Mouse (Mus musculus): ENCODE measurements around the gene Dus2. TPM values are rescaled to one million over a fixed set of nuclear protein-coding genes. Genes with fewer than 3 reads are reported as not detected.

Gene Dus2
- polyA plus RNA-seq (2015; fragmentation: Nextera tagmentation; extraction: Ambion mirVana): 7.6 and 8.3 TPM in 2 replicates

- no peaks in the 10 kb centered on the region for H3K27me3 ChIP-seq (replicated peaks; ENCODE audit: control insufficient read depth, insufficient read depth, low read length)
- no peak within 1 kb of the TSS; the same call in 1 of the 2 replicates for H3K27ac ChIP-seq (ENCODE audit: low read depth, low read length)
- H3K4me1 ChIP-seq (replicated peaks; ENCODE audit: control insufficient read depth, insufficient read depth, low read length): no peaks in the 10 kb centered on the region
- no peak within 1 kb of the TSS for H3K4me3 ChIP-seq (ENCODE audit: low read depth, low read length)
- H3K36me3 ChIP-seq (ENCODE audit: control insufficient read depth, insufficient read depth): no peaks in the 10 kb centered on the region
- TF ChIP-seq CTCF (IDR thresholded peaks at IDR 0.05; ENCODE audit: low read depth): peak; percentile 95
- H3K9me3 ChIP-seq (ENCODE audit: control insufficient read depth): no peaks in the 10 kb centered on the region
- H3K9ac ChIP-seq (ENCODE audit: low read depth, low read length): no peak within 1 kb of the TSS; the same call in 1 of the 2 replicates
- H3K4me2 ChIP-seq (replicated peaks; ENCODE audit: low read depth): peak within 1 kb of the TSS; percentile 14
- peak; percentile 77 for ATAC-seq
- 7% methylated on average over 15 of the region's 15 CpGs for WGBS
These were observed at the start of gene Dus2 for GRCm38 (mm10) chr8:105990856-105991387. Gene Dus2 (plus strand): TSS chr8:105991337.

- no peak overlapping the region for H3K4me3 ChIP-seq (ENCODE audit: low read depth, low read length)
- H3K36me3 ChIP-seq (ENCODE audit: control insufficient read depth, insufficient read depth): peaks cover 23% of the 10 kb centered on the region
- no peak for ATAC-seq
- no peak overlapping the region for H3K4me2 ChIP-seq (replicated peaks; ENCODE audit: low read depth)
- no peaks in the 10 kb centered on the region for H3K27me3 ChIP-seq (replicated peaks; ENCODE audit: control insufficient read depth, insufficient read depth, low read length)
- H3K9ac ChIP-seq (ENCODE audit: low read depth, low read length): no peak overlapping the region
- no peaks in the 10 kb centered on the region for H3K4me1 ChIP-seq (replicated peaks; ENCODE audit: control insufficient read depth, insufficient read depth, low read length)
- 94% methylated on average over 11 of the region's 11 CpGs for WGBS
- no peak overlapping the region for H3K27ac ChIP-seq (ENCODE audit: low read depth, low read length)
- TF ChIP-seq CTCF (IDR thresholded peaks at IDR 0.05; ENCODE audit: low read depth): no peak
- H3K9me3 ChIP-seq (ENCODE audit: control insufficient read depth): no peaks in the 10 kb centered on the region
These were observed 49.1 kb upstream of the Dus2 start for GRCm38 (mm10) chr8:105942026-105942425.

GRCm38 (mm10) chr8:105942542-105942941, 48.6 kb upstream of the Dus2 start:
- TF ChIP-seq CTCF (IDR thresholded peaks at IDR 0.05; ENCODE audit: low read depth): no peak
- H3K9me3 ChIP-seq (ENCODE audit: control insufficient read depth): no peaks in the 10 kb centered on the region
- no peak overlapping the region for H3K9ac ChIP-seq (ENCODE audit: low read depth, low read length)
- no peak overlapping the region for H3K4me3 ChIP-seq (ENCODE audit: low read depth, low read length)
- no peaks in the 10 kb centered on the region for H3K27me3 ChIP-seq (replicated peaks; ENCODE audit: control insufficient read depth, insufficient read depth, low read length)
- no peak overlapping the region for H3K27ac ChIP-seq (ENCODE audit: low read depth, low read length)
- H3K4me1 ChIP-seq (replicated peaks; ENCODE audit: control insufficient read depth, insufficient read depth, low read length): no peaks in the 10 kb centered on the region
- peaks cover 28% of the 10 kb centered on the region for H3K36me3 ChIP-seq (ENCODE audit: control insufficient read depth, insufficient read depth)
- ATAC-seq: no peak
- 82% methylated on average over 5 of the region's 5 CpGs for WGBS
- no peak overlapping the region for H3K4me2 ChIP-seq (replicated peaks; ENCODE audit: low read depth)

- WGBS: 81% methylated on average over 8 of the region's 8 CpGs
- Histone ChIP-seq H3K4me2 (replicated peaks; ENCODE audit: low read depth) (no peak within 1 kb of the TSS), H3K4me3 (ENCODE audit: low read depth, low read length) (no peak within 1 kb of the TSS), H3K4me1 (replicated peaks; ENCODE audit: control insufficient read depth, insufficient read depth, low read length) (no peaks in the 10 kb centered on the region), H3K36me3 (ENCODE audit: control insufficient read depth, insufficient read depth) (peaks cover 36% of the 10 kb centered on the region), H3K9me3 (ENCODE audit: control insufficient read depth) (no peaks in the 10 kb centered on the region), H3K9ac (ENCODE audit: low read depth, low read length) (no peak within 1 kb of the TSS), H3K27me3 (replicated peaks; ENCODE audit: control insufficient read depth, insufficient read depth, low read length) (no peaks in the 10 kb centered on the region), H3K27ac (ENCODE audit: low read depth, low read length) (no peak within 1 kb of the TSS)
- no peak for ATAC-seq
- TF ChIP-seq CTCF (IDR thresholded peaks at IDR 0.05; ENCODE audit: low read depth): no peak
These were observed 47.8 kb upstream of the Dus2 start, which contains the start of gene Lcat for GRCm38 (mm10) chr8:105943321-105943739. Gene Lcat (minus strand): TSS chr8:105943382.

GRCm38 (mm10) chr8:105949350-105949749, 41.8 kb upstream of the Dus2 start:
- no peaks in the 10 kb centered on the region for H3K27me3 ChIP-seq (replicated peaks; ENCODE audit: control insufficient read depth, insufficient read depth, low read length)
- no peaks in the 10 kb centered on the region for H3K4me1 ChIP-seq (replicated peaks; ENCODE audit: control insufficient read depth, insufficient read depth, low read length)
- peaks cover 50% of the 10 kb centered on the region for H3K36me3 ChIP-seq (ENCODE audit: control insufficient read depth, insufficient read depth)
- WGBS: 59% methylated on average over 10 of the region's 10 CpGs
- ATAC-seq: no peak
- H3K4me2 ChIP-seq (replicated peaks; ENCODE audit: low read depth): no peak overlapping the region
- H3K4me3 ChIP-seq (ENCODE audit: low read depth, low read length): no peak overlapping the region
- H3K27ac ChIP-seq (ENCODE audit: low read depth, low read length): no peak overlapping the region
- H3K9me3 ChIP-seq (ENCODE audit: control insufficient read depth): no peaks in the 10 kb centered on the region
- H3K9ac ChIP-seq (ENCODE audit: low read depth, low read length): no peak overlapping the region
- no peak for TF ChIP-seq CTCF (IDR thresholded peaks at IDR 0.05; ENCODE audit: low read depth)

- Histone ChIP-seq H3K9me3 (ENCODE audit: control insufficient read depth) (no peaks in the 10 kb centered on the region), H3K36me3 (ENCODE audit: control insufficient read depth, insufficient read depth) (peaks cover 49% of the 10 kb centered on the region), H3K4me3 (ENCODE audit: low read depth, low read length) (no peak overlapping the region), H3K4me2 (replicated peaks; ENCODE audit: low read depth) (no peak overlapping the region), H3K27me3 (replicated peaks; ENCODE audit: control insufficient read depth, insufficient read depth, low read length) (no peaks in the 10 kb centered on the region), H3K4me1 (replicated peaks; ENCODE audit: control insufficient read depth, insufficient read depth, low read length) (no peaks in the 10 kb centered on the region), H3K9ac (ENCODE audit: low read depth, low read length) (no peak overlapping the region), H3K27ac (ENCODE audit: low read depth, low read length) (no peak overlapping the region)
- TF ChIP-seq CTCF (IDR thresholded peaks at IDR 0.05; ENCODE audit: low read depth): no peak
- WGBS: 33% methylated on average over 7 of the region's 7 CpGs
- ATAC-seq: no peak
These were observed 40.0 kb upstream of the Dus2 start for GRCm38 (mm10) chr8:105951057-105951659.
